Mouse (Mus musculus) lung, postnatal 0 days (tissue): ENCODE data around the gene Ppp3ca. TPM values are rescaled to one million over a fixed set of nuclear protein-coding genes. Genes with fewer than 3 reads are reported as not detected.
A peak's percentile ranks its signal among the peaks of the same experiment; 100 is the strongest.

Experiments
- ATAC-seq: fragments of 200-750 bp; cut with Nextera tagmentation; 2 replicates; pipeline ENCODE4 v1.8.0; 2017; ENCODE audit warnings: moderate library complexity
- DNase-seq: peaks from one replicate; pipeline ENCODE4 v3.0.0-alpha.2; 2016; ENCODE audit warnings: low spot score
- H3K27ac ChIP-seq: fragments of 300-500 bp; sonication (generic); 2 replicates; pipeline ENCODE4 v1.5.1; 2014; ENCODE audit warnings: antibody characterized with exemption, mild to moderate bottlenecking, low read length, mixed read lengths
- H3K27me3 ChIP-seq: fragments of 300-500 bp; sonication (generic); replicated peaks from 2 replicates; pipeline ENCODE4 v1.6.1; 2014; ENCODE audit warnings: low read length, mixed read lengths; ENCODE audit not compliant: insufficient read depth
- H3K36me3 ChIP-seq: fragments of 300-500 bp; sonication (generic); 2 replicates; pipeline ENCODE4 v1.6.1; 2014; ENCODE audit warnings: low read length, mixed read lengths; ENCODE audit not compliant: insufficient read depth
- H3K4me1 ChIP-seq: fragments of 300-500 bp; sonication (generic); 2 replicates; pipeline ENCODE4 v1.6.1; 2014; ENCODE audit warnings: antibody characterized with exemption, low read depth, low read length, mixed read lengths; ENCODE audit not compliant: insufficient read depth
- H3K4me2 ChIP-seq: fragments of 300-500 bp; sonication (generic); replicated peaks from 2 replicates; pipeline ENCODE4 v1.6.1; 2014; ENCODE audit warnings: low read depth, mild to moderate bottlenecking, low read length, moderate library complexity, mixed read lengths
- H3K4me3 ChIP-seq: fragments of 300-500 bp; sonication (generic); 2 replicates; pipeline ENCODE4 v1.5.1; 2014; ENCODE audit warnings: low read depth, low read length
- H3K9ac ChIP-seq: fragments of 300-500 bp; sonication (generic); replicated peaks from 2 replicates; pipeline ENCODE4 v1.6.1; 2014; ENCODE audit warnings: low read depth, mild to moderate bottlenecking
- H3K9me3 ChIP-seq: fragments of 300-500 bp; sonication (generic); 2 replicates; pipeline ENCODE4 v1.6.1; 2016; ENCODE audit warnings: low read length, mixed read lengths
- CTCF ChIP-seq: IDR thresholded peaks from 2 replicates; pipeline ENCODE4 v1.5.1; 2016; ENCODE audit warnings: antibody characterized with exemption, mild to moderate bottlenecking
- EP300 ChIP-seq: IDR thresholded peaks from 2 replicates; pipeline ENCODE4 v1.6.1; 2016; ENCODE audit warnings: antibody characterized with exemption, mild to moderate bottlenecking, control low read depth
- WGBS: fragments of 180-500 bp; shearing (Covaris S2); extraction: QIAGEN DNeasy Blood & Tissue Kit; methylation state at CpG from one replicate; pipeline ENCODE4 v1.1.7; 2014; 5-methylcytosine and 5-hydroxymethylcytosine counted together
- polyA plus RNA-seq: library from polyadenylated mRNA; unstranded; fragments of >200 nt; fragmentation: Nextera tagmentation; extraction: Ambion mirVana; gene quantifications from 2 replicates; pipeline ENCODE4 v1.2.1, GENCODE M21; 2015

The Ppp3ca gene
- polyA plus RNA-seq, result 105 and 125 TPM in 2 replicates

- TF ChIP-seq CTCF (no peak), EP300 (no peak)
- ATAC-seq, result no peak
Measured at GRCm38 (mm10) chr3:136670110-136670359, at the start of gene Ppp3ca. Gene Ppp3ca, plus strand, starts transcription at chr3:136670124.

DNA sequence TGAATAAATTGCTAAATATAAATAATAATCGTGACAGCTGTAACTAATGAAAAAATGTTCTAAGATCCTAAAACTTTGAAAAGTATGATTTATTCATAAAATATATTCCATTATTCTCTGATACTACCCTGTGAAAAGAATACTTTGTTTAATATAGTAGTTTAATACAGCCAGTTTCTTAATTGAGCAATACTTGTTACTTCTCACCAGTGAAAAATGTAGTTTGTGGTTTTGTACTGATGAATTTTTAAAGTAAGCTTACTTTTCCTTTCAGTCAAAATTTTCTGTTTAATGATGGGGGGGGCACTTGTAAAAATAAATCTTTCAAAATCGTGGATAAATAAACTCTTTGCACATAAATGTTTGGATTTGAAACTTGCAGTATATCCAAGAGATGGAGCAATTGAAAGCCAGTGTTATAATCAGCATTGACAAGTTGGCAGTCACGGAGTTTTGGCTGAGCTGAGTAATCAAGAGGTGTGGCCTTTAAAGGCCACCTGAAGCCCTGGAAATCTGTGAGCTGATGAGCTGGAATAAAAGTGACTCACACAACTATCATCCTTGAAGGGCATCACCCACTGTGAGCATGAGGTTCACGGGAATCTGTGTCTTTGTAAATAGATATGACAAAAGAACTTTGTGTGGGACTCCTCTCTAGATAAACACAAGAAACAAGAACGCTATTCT, 29.2 kb upstream of the Ppp3ca start:
- Histone ChIP-seq H3K36me3 (no peaks in the 10 kb centered on the region), H3K4me2 (no peak overlapping the region), H3K4me1 (no peaks in the 10 kb centered on the region), H3K9me3 (no peaks in the 10 kb centered on the region), H3K27ac (no peak overlapping the region), H3K4me3 (no peak overlapping the region), H3K27me3 (no peaks in the 10 kb centered on the region), H3K9ac (no peak overlapping the region)
- TF ChIP-seq CTCF (no peak), EP300 (no peak)
- ATAC-seq (no peak), DNase-seq (no peak)
- 58% methylated on average over 5 of the region's 5 CpGs for WGBS

More at GRCm38 (mm10) chr3:136670110-136670359, at the start of gene Ppp3ca:
- Histone ChIP-seq H3K27me3 (no peaks in the 10 kb centered on the region), H3K4me2 (peak within 1 kb of the TSS; percentile 80), H3K36me3 (no peaks in the 10 kb centered on the region), H3K4me1 (peaks cover 6% of the 10 kb centered on the region; the same call in 1 of the 2 replicates), H3K4me3 (peak within 1 kb of the TSS; percentile 92), H3K9ac (peak within 1 kb of the TSS; percentile 82), H3K27ac (peak within 1 kb of the TSS; percentile 97), H3K9me3 (no peaks in the 10 kb centered on the region)
- DNase-seq, result no peak
- under 1% methylated on average over 27 of the region's 43 CpGs for WGBS

DNA sequence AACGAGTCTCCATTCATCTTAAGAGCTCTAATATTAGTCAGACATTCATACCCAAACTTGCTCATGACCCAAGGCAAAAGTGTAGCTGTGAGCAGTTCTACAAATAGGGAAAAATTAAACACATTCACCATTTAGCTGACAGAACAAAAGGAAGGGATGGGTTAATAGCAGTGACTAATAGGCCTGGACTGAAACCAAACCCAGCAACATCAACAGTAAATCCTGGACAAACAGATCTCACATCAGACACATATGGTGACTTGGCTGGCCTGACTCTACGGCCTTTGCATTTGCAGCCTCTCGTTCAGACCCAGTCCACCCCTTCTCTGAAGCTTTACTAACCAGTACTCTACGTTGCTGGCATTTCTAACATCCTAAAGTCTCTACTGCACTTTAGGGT, 19.0 kb upstream of the Ppp3ca start:
- Histone ChIP-seq H3K4me2 (no peak overlapping the region), H3K9ac (no peak overlapping the region), H3K27ac (no peak overlapping the region), H3K9me3 (no peaks in the 10 kb centered on the region), H3K36me3 (no peaks in the 10 kb centered on the region), H3K4me3 (no peak overlapping the region), H3K27me3 (no peaks in the 10 kb centered on the region), H3K4me1 (no peaks in the 10 kb centered on the region)
- 53% methylated on average over 4 of the region's 4 CpGs for WGBS
- ATAC-seq (no peak), DNase-seq (no peak)
- TF ChIP-seq CTCF, result no peak
- no peak for TF ChIP-seq EP300

DNA sequence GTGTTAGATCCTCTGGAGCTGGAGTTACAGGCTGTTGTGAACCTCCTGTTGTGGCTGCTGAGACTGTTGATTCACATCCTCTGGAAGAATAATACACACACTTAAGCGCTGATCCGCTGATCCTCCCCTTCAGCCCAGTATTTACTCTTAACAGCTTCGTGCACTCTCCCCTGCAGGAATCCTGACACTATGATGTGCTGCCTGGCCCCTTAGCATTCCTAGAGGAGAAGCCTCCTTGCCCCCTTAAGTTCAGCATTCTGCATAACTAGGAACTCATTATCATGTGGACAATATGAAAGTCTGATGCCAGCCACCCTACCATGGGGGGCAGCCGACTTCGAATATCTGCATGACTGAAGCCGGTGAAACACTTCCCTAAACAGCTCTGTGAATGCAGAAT, 18.4 kb upstream of the Ppp3ca start:
- Histone ChIP-seq H3K4me1 (no peaks in the 10 kb centered on the region), H3K4me3 (no peak overlapping the region), H3K27ac (no peak overlapping the region), H3K9me3 (no peaks in the 10 kb centered on the region), H3K27me3 (no peaks in the 10 kb centered on the region), H3K9ac (no peak overlapping the region), H3K36me3 (no peaks in the 10 kb centered on the region), H3K4me2 (no peak overlapping the region)
- ATAC-seq (no peak), DNase-seq (no peak)
- 49% methylated on average over 6 of the region's 6 CpGs for WGBS
- TF ChIP-seq EP300 (no peak), CTCF (no peak)

DNA sequence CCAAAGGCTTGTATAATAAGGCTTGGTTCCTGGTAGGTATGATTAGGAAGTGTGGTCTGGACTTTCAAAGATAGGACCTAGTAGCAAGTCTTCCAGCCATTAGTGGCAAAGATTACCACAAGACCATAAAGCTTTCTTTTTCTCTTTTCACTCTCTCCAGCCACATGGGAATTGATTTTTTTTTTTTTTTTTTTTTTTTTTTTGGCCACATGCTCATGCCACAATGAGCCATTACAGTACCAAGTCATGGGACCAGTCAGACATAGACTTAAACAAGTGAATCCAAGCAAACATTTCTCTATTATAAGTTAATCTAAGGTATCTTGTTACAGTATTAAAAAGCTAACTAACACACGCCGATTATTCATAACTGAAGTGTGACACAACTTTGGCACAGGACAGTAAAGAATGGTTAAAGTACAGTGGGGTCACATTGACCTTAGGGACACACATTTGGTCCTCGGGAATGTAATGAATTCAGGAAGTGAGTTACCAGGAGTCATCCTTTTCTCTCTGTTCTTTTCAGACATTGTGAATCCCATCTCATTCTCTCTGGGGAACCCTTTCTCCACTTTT, 13.4 kb upstream of the Ppp3ca start:
- DNase-seq (no peak), ATAC-seq (no peak)
- Histone ChIP-seq H3K4me3 (no peak overlapping the region), H3K9ac (no peak overlapping the region), H3K4me1 (no peaks in the 10 kb centered on the region), H3K9me3 (no peaks in the 10 kb centered on the region), H3K4me2 (no peak overlapping the region), H3K36me3 (no peaks in the 10 kb centered on the region), H3K27ac (no peak overlapping the region), H3K27me3 (no peaks in the 10 kb centered on the region)
- WGBS, result 76% methylated on average over 3 of the region's 3 CpGs
- TF ChIP-seq EP300 (no peak), CTCF (no peak)

- Histone ChIP-seq H3K27ac (no peak overlapping the region), H3K9ac (no peak overlapping the region), H3K27me3 (no peaks in the 10 kb centered on the region), H3K9me3 (no peaks in the 10 kb centered on the region), H3K4me3 (no peak overlapping the region), H3K4me2 (no peak overlapping the region), H3K4me1 (no peaks in the 10 kb centered on the region), H3K36me3 (no peaks in the 10 kb centered on the region)
- 86% methylated on average over 2 of the region's 2 CpGs for whole genome bisulfite sequencing
- TF ChIP-seq EP300 (no peak), CTCF (no peak)
- ATAC-seq (no peak), DNase-seq (no peak)
Measured at GRCm38 (mm10) chr3:136658681-136659080, 11.2 kb upstream of the Ppp3ca start.
